8 mouse cellular contexts compared by ENCODE assay signal in the genomic region with DNA sequence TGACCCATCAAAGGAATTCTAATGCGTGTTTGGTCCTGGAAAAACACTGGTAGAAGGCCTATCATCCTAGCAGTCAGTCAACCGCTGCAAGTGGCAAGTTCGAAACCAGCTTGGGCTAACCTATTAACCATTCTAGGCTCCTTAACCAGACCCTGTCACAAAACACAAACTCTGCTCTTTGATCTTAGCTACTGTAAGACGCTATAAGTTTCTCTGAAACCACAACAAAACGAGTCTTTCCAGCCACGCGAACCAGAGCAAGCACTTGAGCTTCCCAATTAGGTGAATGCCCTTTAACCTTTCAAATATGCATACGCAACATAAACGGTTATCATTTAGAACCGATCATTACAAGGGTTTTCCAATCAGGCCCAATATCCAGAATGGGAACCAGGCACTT. TPM values are rescaled to one million over a fixed set of nuclear protein-coding genes. Genes with fewer than 3 reads are reported as not detected.
DNase-seq lines count a peak whose midpoint lies in the region; ATAC-seq and TF ChIP-seq lines count a peak whose summit lies in the region.

No protein-coding gene starts in this region.

- peak; percentile 49 for DNase-seq in kidney, adult 2 months
- no peak for DNase-seq in kidney, adult 8-10 months
- DNase-seq in midbrain, embryonic 14.5 days = no peak
- DNase-seq in gastrocnemius, postnatal 14 days = no peak
- no peak for DNase-seq in thymus, postnatal 36 days
- DNase-seq in Muller cell, postnatal 12 days (ENCODE audit: inconsistent ontology term) = no peak

- H3K9ac ChIP-seq in hindbrain, embryonic 13.5 days = peak overlapping the region; percentile 98
- peak overlapping the region; percentile 97; the same call in 1 of the 2 replicates for H3K9ac ChIP-seq in midbrain, embryonic 14.5 days (replicated peaks; ENCODE audit: low read length)

- H3K4me2 ChIP-seq in hindbrain, embryonic 13.5 days = peak overlapping the region; percentile 70
- peak overlapping the region; percentile 80 for H3K4me2 ChIP-seq in midbrain, embryonic 14.5 days (ENCODE audit: low read length)

- no peaks in the 10 kb centered on the region for H3K9me3 ChIP-seq in hindbrain, embryonic 13.5 days
- H3K9me3 ChIP-seq in midbrain, embryonic 14.5 days (ENCODE audit: control insufficient read depth, low read length) = no peaks in the 10 kb centered on the region

- no peaks in the 10 kb centered on the region for H3K27me3 ChIP-seq in kidney, adult 2 months (replicated peaks; ENCODE audit: control insufficient read depth, insufficient read depth, low read length)
- no peaks in the 10 kb centered on the region for H3K27me3 ChIP-seq in hindbrain, embryonic 13.5 days
- no peaks in the 10 kb centered on the region for H3K27me3 ChIP-seq in midbrain, embryonic 14.5 days (ENCODE audit: control insufficient read depth, insufficient read depth, low read length)

- peak; percentile 27 for ATAC-seq in activated CD4-positive, CD25-positive, alpha-beta regulatory T cell, adult 4 months
- ATAC-seq in hindbrain, embryonic 13.5 days (ENCODE audit: low FRiP score) = no peak
- ATAC-seq in midbrain, embryonic 14.5 days (ENCODE audit: low FRiP score, low TSS enrichment) = no peak

- H3K36me3 ChIP-seq in kidney, adult 2 months (ENCODE audit: control insufficient read depth, insufficient read depth, low read length) = no peaks in the 10 kb centered on the region
- H3K36me3 ChIP-seq in hindbrain, embryonic 13.5 days = peaks cover 3% of the 10 kb centered on the region; the same call in 1 of the 2 replicates
- H3K36me3 ChIP-seq in midbrain, embryonic 14.5 days (ENCODE audit: control insufficient read depth, insufficient read depth, low read length) = 0 out of 2 replicates have a peak, but pooled peaks cover 5% of the 10 kb centered on the region

- no peak for TF ChIP-seq CTCF in kidney, adult 2 months (conservative IDR thresholded peaks at IDR 0.05; ENCODE audit: insufficient read depth, insufficient read length, low read depth, low read length)

- H3K27ac ChIP-seq in kidney, adult 2 months (ENCODE audit: insufficient read depth, low read depth, low read length) = peak overlapping the region; percentile 91
- peak overlapping the region; percentile 95 for H3K27ac ChIP-seq in hindbrain, embryonic 13.5 days
- peak overlapping the region; percentile 95 for H3K27ac ChIP-seq in midbrain, embryonic 14.5 days (replicated peaks; ENCODE audit: low read depth, low read length)

- H3K4me1 ChIP-seq in kidney, adult 2 months (ENCODE audit: control insufficient read depth, insufficient read depth, low read length) = peaks cover 23% of the 10 kb centered on the region
- peaks cover 48% of the 10 kb centered on the region for H3K4me1 ChIP-seq in hindbrain, embryonic 13.5 days (replicated peaks)
- H3K4me1 ChIP-seq in midbrain, embryonic 14.5 days (ENCODE audit: control insufficient read depth, insufficient read depth, low read length) = peaks cover 11% of the 10 kb centered on the region

- H3K4me3 ChIP-seq in kidney, adult 2 months (ENCODE audit: insufficient read depth, low read depth, low read length) = peak overlapping the region; percentile 55
- peak overlapping the region; percentile 70 for H3K4me3 ChIP-seq in hindbrain, embryonic 13.5 days
- H3K4me3 ChIP-seq in midbrain, embryonic 14.5 days (replicated peaks; ENCODE audit: low read depth, low read length) = peak overlapping the region; percentile 74

- 21% methylated on average over 10 of the region's 10 CpGs for WGBS in kidney, adult 2 months
- WGBS in hindbrain, embryonic 13.5 days = 67% methylated on average over 10 of the region's 10 CpGs
- WGBS in midbrain, embryonic 14.5 days = 72% methylated on average over 10 of the region's 10 CpGs

- intact Hi-C loops in gastrocnemius, postnatal 14 days (cut with DNase I; ENCODE audit: low total_unique reads) = no loop called here

- no peak for TF ChIP-seq POLR2A in kidney, adult 2 months (IDR thresholded peaks at IDR 0.05; ENCODE audit: low read depth, low read length)

RNA-seq across cellular contexts. Expression of a gene that starts 33.7 kb away (rescaled TPM):
- polyA plus RNA-seq in kidney, adult 2 months (2012; rRNA removed) = 10.2 and 12.9 TPM in 2 replicates
- 10 to 100 TPM; 59.9 to 61.4 TPM for polyA plus RNA-seq in activated CD4-positive, CD25-positive, alpha-beta regulatory T cell, adult 4 months (2017; shearing (Covaris generic))
- 42.2 and 44.0 TPM in 2 replicates for polyA plus RNA-seq in hindbrain, embryonic 13.5 days (2015; fragmentation: Nextera tagmentation; extraction: Ambion mirVana)
- polyA plus RNA-seq in midbrain, embryonic 14.5 days (2014; fragmentation: Nextera tagmentation; extraction: Ambion mirVana) = 50.5 and 55.1 TPM in 2 replicates
- total RNA-seq in gastrocnemius, postnatal 14 days (2021) = 10 to 100 TPM; 12.9 to 14.6 TPM
